Mouse (Mus musculus): ENCODE results near the gene Ralgapa2. TPM values are rescaled to one million over a fixed set of nuclear protein-coding genes. Genes with fewer than 3 reads are reported as not detected.
"Not testable (repeated sequence)": the region's sequence is repeated elsewhere in the genome, so short reads cannot be mapped to it uniquely, and the experiment has no call there.

Ralgapa2 gene
- polyA plus RNA-seq, 1 experiment: 8.3 TPM

- TF ChIP-seq CTCF (IDR thresholded peaks at IDR 0.05; ENCODE audit: extremely low read depth, insufficient read depth, insufficient read length, insufficient replicate concordance) (no peak), POLR2A (IDR thresholded peaks at IDR 0.05; ENCODE audit: low read depth, low read length) (no peak)
- no peak for DNase-seq (ENCODE audit: low read depth in 1 of 2, low spot score in 2 of 2)
- WGBS: 92% methylated on average over 2 of the region's 2 CpGs
Measured at GRCm38 (mm10) chr2:146468898-146469297, 43.2 kb downstream of the Ralgapa2 start.

GRCm38 (mm10) chr2:146468016-146468415 lies 44.1 kb downstream of the Ralgapa2 start:
- Histone ChIP-seq H3K27ac (ENCODE audit: insufficient read depth, low read length) (no peak overlapping the region), H3K4me3 (ENCODE audit: extremely low read depth, insufficient read depth, insufficient read length) (no peak overlapping the region), H3K4me1 (ENCODE audit: control insufficient read depth, insufficient read depth, insufficient read length) (no peaks in the 10 kb centered on the region), H3K27me3 (ENCODE audit: control insufficient read depth, insufficient read depth, low read length) (no peaks in the 10 kb centered on the region), H3K36me3 (ENCODE audit: control insufficient read depth, insufficient read depth, low read length) (0 out of 2 replicates have a peak, but pooled peaks cover 1% of the 10 kb centered on the region)
- TF ChIP-seq CTCF (IDR thresholded peaks at IDR 0.05; ENCODE audit: extremely low read depth, insufficient read depth, insufficient read length, insufficient replicate concordance): no peak
- no peak for TF ChIP-seq POLR2A (IDR thresholded peaks at IDR 0.05; ENCODE audit: low read depth, low read length)
- DNase-seq (ENCODE audit: low read depth in 1 of 2, low spot score in 2 of 2): no peak
- WGBS: 89% methylated on average over 4 of the region's 4 CpGs

More at GRCm38 (mm10) chr2:146468898-146469297, 43.2 kb downstream of the Ralgapa2 start:
- H3K27ac ChIP-seq (ENCODE audit: insufficient read depth, low read length): no peak overlapping the region
- no peaks in the 10 kb centered on the region for H3K4me1 ChIP-seq (ENCODE audit: control insufficient read depth, insufficient read depth, insufficient read length)
- H3K36me3 ChIP-seq (ENCODE audit: control insufficient read depth, insufficient read depth, low read length): 0 out of 2 replicates have a peak, but pooled peaks cover 1% of the 10 kb centered on the region
- H3K4me3 ChIP-seq (ENCODE audit: extremely low read depth, insufficient read depth, insufficient read length): no peak overlapping the region
- H3K27me3 ChIP-seq (ENCODE audit: control insufficient read depth, insufficient read depth, low read length): no peaks in the 10 kb centered on the region

- not testable (repeated sequence) for H3K4me3 ChIP-seq (ENCODE audit: extremely low read depth, insufficient read depth, insufficient read length); H3K27ac ChIP-seq (ENCODE audit: insufficient read depth, low read length); H3K4me1 ChIP-seq (ENCODE audit: control insufficient read depth, insufficient read depth, insufficient read length); H3K27me3 ChIP-seq (ENCODE audit: control insufficient read depth, insufficient read depth, low read length); H3K36me3 ChIP-seq (ENCODE audit: control insufficient read depth, insufficient read depth, low read length); DNase-seq (ENCODE audit: low read depth in 1 of 2, low spot score in 2 of 2)
- WGBS: 90% methylated on average over 3 of the region's 3 CpGs
Measured at GRCm38 (mm10) chr2:146466811-146467210, 45.3 kb downstream of the Ralgapa2 start.

GRCm38 (mm10) chr2:146457494-146457893 lies 54.6 kb downstream of the Ralgapa2 start:
- no peak for TF ChIP-seq CTCF (IDR thresholded peaks at IDR 0.05; ENCODE audit: extremely low read depth, insufficient read depth, insufficient read length, insufficient replicate concordance)
- TF ChIP-seq POLR2A (IDR thresholded peaks at IDR 0.05; ENCODE audit: low read depth, low read length): no peak
- Histone ChIP-seq H3K36me3 (ENCODE audit: control insufficient read depth, insufficient read depth, low read length) (no peaks in the 10 kb centered on the region), H3K4me1 (ENCODE audit: control insufficient read depth, insufficient read depth, insufficient read length) (no peaks in the 10 kb centered on the region), H3K27ac (ENCODE audit: insufficient read depth, low read length) (no peak overlapping the region), H3K4me3 (ENCODE audit: extremely low read depth, insufficient read depth, insufficient read length) (no peak overlapping the region), H3K27me3 (ENCODE audit: control insufficient read depth, insufficient read depth, low read length) (no peaks in the 10 kb centered on the region)
- WGBS: 93% methylated on average over 2 of the region's 2 CpGs
- DNase-seq (ENCODE audit: low read depth in 1 of 2, low spot score in 2 of 2): no peak

- H3K36me3 ChIP-seq (ENCODE audit: control insufficient read depth, insufficient read depth, low read length): no peaks in the 10 kb centered on the region
- H3K4me1 ChIP-seq (ENCODE audit: control insufficient read depth, insufficient read depth, insufficient read length): no peaks in the 10 kb centered on the region
- WGBS: 89% methylated on average over 7 of the region's 7 CpGs
- no peak overlapping the region for H3K4me3 ChIP-seq (ENCODE audit: extremely low read depth, insufficient read depth, insufficient read length)
- H3K27me3 ChIP-seq (ENCODE audit: control insufficient read depth, insufficient read depth, low read length): no peaks in the 10 kb centered on the region
- no peak overlapping the region for H3K27ac ChIP-seq (ENCODE audit: insufficient read depth, low read length)
- no peak for DNase-seq (ENCODE audit: low read depth in 1 of 2, low spot score in 2 of 2)
- no peak for TF ChIP-seq POLR2A (IDR thresholded peaks at IDR 0.05; ENCODE audit: low read depth, low read length)
- TF ChIP-seq CTCF (IDR thresholded peaks at IDR 0.05; ENCODE audit: extremely low read depth, insufficient read depth, insufficient read length, insufficient replicate concordance): no peak
Measured at GRCm38 (mm10) chr2:146456612-146457011, 55.5 kb downstream of the Ralgapa2 start.

- WGBS: 90% methylated on average over 4 of the region's 4 CpGs
- Histone ChIP-seq H3K27ac (ENCODE audit: insufficient read depth, low read length) (no peak overlapping the region), H3K4me3 (ENCODE audit: extremely low read depth, insufficient read depth, insufficient read length) (no peak overlapping the region), H3K36me3 (ENCODE audit: control insufficient read depth, insufficient read depth, low read length) (peaks cover 1% of the 10 kb centered on the region; the same call in 1 of the 2 replicates), H3K4me1 (ENCODE audit: control insufficient read depth, insufficient read depth, insufficient read length) (no peaks in the 10 kb centered on the region), H3K27me3 (ENCODE audit: control insufficient read depth, insufficient read depth, low read length) (no peaks in the 10 kb centered on the region)
- TF ChIP-seq POLR2A (IDR thresholded peaks at IDR 0.05; ENCODE audit: low read depth, low read length): no peak
- no peak for TF ChIP-seq CTCF (IDR thresholded peaks at IDR 0.05; ENCODE audit: extremely low read depth, insufficient read depth, insufficient read length, insufficient replicate concordance)
- no peak for DNase-seq (ENCODE audit: low read depth in 1 of 2, low spot score in 2 of 2)
Measured at GRCm38 (mm10) chr2:146456062-146456461, 56.1 kb downstream of the Ralgapa2 start.

- no peak for DNase-seq (ENCODE audit: low read depth in 1 of 2, low spot score in 2 of 2)
- H3K4me3 ChIP-seq (ENCODE audit: extremely low read depth, insufficient read depth, insufficient read length): no peak overlapping the region
- no peaks in the 10 kb centered on the region for H3K4me1 ChIP-seq (ENCODE audit: control insufficient read depth, insufficient read depth, insufficient read length)
- H3K36me3 ChIP-seq (ENCODE audit: control insufficient read depth, insufficient read depth, low read length): peaks cover 6% of the 10 kb centered on the region
- 86% methylated on average over 3 of the region's 3 CpGs for WGBS
- no peak for TF ChIP-seq POLR2A (IDR thresholded peaks at IDR 0.05; ENCODE audit: low read depth, low read length)
- H3K27me3 ChIP-seq (ENCODE audit: control insufficient read depth, insufficient read depth, low read length): no peaks in the 10 kb centered on the region
- no peak overlapping the region for H3K27ac ChIP-seq (ENCODE audit: insufficient read depth, low read length)
Measured at GRCm38 (mm10) chr2:146444009-146444408, 68.1 kb downstream of the Ralgapa2 start.
